Mouse (Mus musculus): ENCODE measurements around the gene Naxd.

DNA sequence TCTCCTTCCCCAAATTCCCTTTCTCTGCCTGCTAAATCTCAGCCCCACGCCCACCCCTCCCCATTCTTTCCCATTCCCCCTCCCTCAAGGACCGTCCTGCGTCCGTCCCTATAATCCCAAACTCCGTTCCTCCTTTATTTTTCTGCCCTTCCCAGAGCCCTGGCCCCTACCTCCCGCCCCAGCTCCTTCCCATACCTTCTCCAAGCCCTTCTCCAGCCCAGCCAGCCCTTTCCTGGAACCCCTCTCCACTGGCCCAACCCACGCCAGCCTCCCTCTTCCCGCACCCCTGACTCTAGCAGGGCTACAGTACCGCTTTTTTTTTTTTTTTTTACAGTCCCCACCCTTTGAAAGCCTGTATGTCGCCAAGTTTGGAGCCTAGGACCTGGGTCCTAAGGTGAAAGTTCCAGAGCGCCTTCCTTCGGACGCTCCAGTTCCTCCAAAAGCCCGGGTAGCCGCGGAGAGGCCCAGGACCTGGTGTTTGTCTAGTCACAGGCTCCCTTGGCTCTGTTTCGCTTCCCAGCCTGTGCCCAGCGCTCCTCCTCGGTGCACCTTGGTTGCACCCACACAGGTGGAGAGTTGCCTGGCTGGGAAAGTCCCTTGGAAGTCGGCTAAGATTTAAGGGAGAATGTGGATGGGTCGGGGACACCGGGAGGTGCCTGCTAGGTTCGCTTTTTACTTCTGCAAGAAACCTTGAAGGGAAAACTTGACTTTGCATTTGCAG is 18.3 kb upstream of the Naxd start:
- TF ChIP-seq GATA1 (IDR thresholded peaks at IDR 0.05; ENCODE audit: borderline replicate concordance, low read length), result no peak
- TF ChIP-seq FLI1 (IDR thresholded peaks at IDR 0.05; ENCODE audit: low read length), result no peak

Data from megakaryocyte, embryonic 14.5 days (primary cell).